Mouse (Mus musculus) midbrain, embryonic 14.5 days (tissue): ENCODE data around the gene Rnf181. TPM values are rescaled to one million over a fixed set of nuclear protein-coding genes. Genes with fewer than 3 reads are reported as not detected.

ENCODE experiments used
- ATAC-seq: fragments of 200-750 bp; cut with Nextera tagmentation; 2 replicates; pipeline ENCODE4 v1.8.0; 2017; ENCODE audit warnings: moderate number of reproducible peaks, moderate library complexity; ENCODE audit not compliant: low FRiP score, low TSS enrichment
- DNase-seq: peaks from one replicate; pipeline ENCODE4 v3.0.0-alpha.2; 2015
- H3K27ac ChIP-seq: fragments of 300-500 bp; sonication (generic); replicated peaks from 2 replicates; pipeline ENCODE4 v1.5.1; 2014; ENCODE audit warnings: mild to moderate bottlenecking, low read depth, low read length, moderate library complexity
- H3K27me3 ChIP-seq: fragments of 300-500 bp; sonication (generic); 2 replicates; pipeline ENCODE4 v1.6.1; 2014; ENCODE audit warnings: low read length, control low read depth, mixed read lengths; ENCODE audit not compliant: control insufficient read depth, insufficient read depth
- H3K36me3 ChIP-seq: fragments of 300-500 bp; sonication (generic); 2 replicates; pipeline ENCODE4 v1.6.1; 2014; ENCODE audit warnings: low read length, control low read depth; ENCODE audit not compliant: control insufficient read depth, insufficient read depth
- H3K4me1 ChIP-seq: fragments of 300-500 bp; sonication (generic); 2 replicates; pipeline ENCODE4 v1.6.1; 2014; ENCODE audit warnings: mild to moderate bottlenecking, antibody characterized with exemption, low read length, control low read depth; ENCODE audit not compliant: control insufficient read depth, insufficient read depth
- H3K4me2 ChIP-seq: fragments of 300-500 bp; sonication (generic); 2 replicates; pipeline ENCODE4 v1.6.1; 2014; ENCODE audit warnings: mild to moderate bottlenecking, low read length, moderate library complexity
- H3K4me3 ChIP-seq: fragments of 300-500 bp; sonication (generic); replicated peaks from 2 replicates; pipeline ENCODE4 v1.5.1; 2014; ENCODE audit warnings: low read depth, low read length
- H3K9ac ChIP-seq: fragments of 300-500 bp; sonication (generic); replicated peaks from 2 replicates; pipeline ENCODE4 v1.6.1; 2014; ENCODE audit warnings: mild to moderate bottlenecking, low read length, moderate library complexity
- H3K9me3 ChIP-seq: fragments of 300-500 bp; sonication (generic); 2 replicates; pipeline ENCODE4 v1.6.1; 2016; ENCODE audit warnings: low read length, control low read depth, mixed read lengths; ENCODE audit not compliant: control insufficient read depth
- WGBS: fragments of 180-500 bp; shearing (Covaris S2); extraction: QIAGEN DNeasy Blood & Tissue Kit; methylation state at CpG from one replicate; pipeline ENCODE4 v1.1.7; 2014; 5-methylcytosine and 5-hydroxymethylcytosine counted together
- polyA plus RNA-seq: library from polyadenylated mRNA; unstranded; fragments of >200 nt; fragmentation: Nextera tagmentation; extraction: Ambion mirVana; gene quantifications from 2 replicates; pipeline ENCODE4 v1.2.1, GENCODE M21; 2014

Rnf181 gene
- polyA plus RNA-seq, 1 experiment from 2014 or later: 122 TPM

DNA sequence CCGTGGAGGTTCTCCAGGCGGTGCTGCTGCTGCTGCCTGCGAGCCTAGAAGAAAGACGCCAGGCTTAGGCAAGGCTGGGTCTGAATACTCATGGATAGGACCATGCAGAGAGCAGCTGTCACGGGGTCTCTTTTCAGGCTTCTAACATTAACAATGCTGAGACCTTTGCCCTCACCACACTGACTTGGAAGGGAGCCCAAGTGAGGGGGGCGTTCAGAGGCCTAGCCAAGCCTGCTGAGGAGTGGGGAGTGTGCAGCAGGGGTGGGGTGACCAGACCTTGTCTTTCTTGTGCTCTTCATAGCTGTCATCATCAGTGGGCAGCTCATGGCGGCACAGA, 6.2 kb downstream of the Rnf181 start:
- no peak for DNase-seq
- no peak overlapping the region for H3K9ac ChIP-seq

GRCm38 (mm10) chr6:72359891-72360598, 6.7 kb downstream of the Rnf181 start:
- no peak overlapping the region for H3K9ac ChIP-seq
- H3K36me3 ChIP-seq: peaks cover 22% of the 10 kb centered on the region
- ATAC-seq (no peak), DNase-seq (no peak)
- H3K9me3 ChIP-seq: no peaks in the 10 kb centered on the region
- H3K27ac ChIP-seq: no peak overlapping the region
- no peak overlapping the region for H3K4me3 ChIP-seq
- WGBS: 88% methylated on average over 11 of the region's 11 CpGs
- no peak overlapping the region for H3K4me2 ChIP-seq
- H3K4me1 ChIP-seq: peaks cover 16% of the 10 kb centered on the region; the same call in 1 of the 2 replicates
- no peaks in the 10 kb centered on the region for H3K27me3 ChIP-seq

More for the DNA sequence above, 6.2 kb downstream of the Rnf181 start:
- H3K27ac ChIP-seq: no peak overlapping the region
- H3K27me3 ChIP-seq: no peaks in the 10 kb centered on the region
- no peak for ATAC-seq
- no peaks in the 10 kb centered on the region for H3K9me3 ChIP-seq
- peaks cover 22% of the 10 kb centered on the region for H3K36me3 ChIP-seq
- H3K4me3 ChIP-seq: no peak overlapping the region
- 70% methylated on average over 7 of the region's 7 CpGs for WGBS
- H3K4me1 ChIP-seq: peaks cover 16% of the 10 kb centered on the region; the same call in 1 of the 2 replicates
- no peak overlapping the region; the same call in 1 of the 2 replicates for H3K4me2 ChIP-seq

DNA sequence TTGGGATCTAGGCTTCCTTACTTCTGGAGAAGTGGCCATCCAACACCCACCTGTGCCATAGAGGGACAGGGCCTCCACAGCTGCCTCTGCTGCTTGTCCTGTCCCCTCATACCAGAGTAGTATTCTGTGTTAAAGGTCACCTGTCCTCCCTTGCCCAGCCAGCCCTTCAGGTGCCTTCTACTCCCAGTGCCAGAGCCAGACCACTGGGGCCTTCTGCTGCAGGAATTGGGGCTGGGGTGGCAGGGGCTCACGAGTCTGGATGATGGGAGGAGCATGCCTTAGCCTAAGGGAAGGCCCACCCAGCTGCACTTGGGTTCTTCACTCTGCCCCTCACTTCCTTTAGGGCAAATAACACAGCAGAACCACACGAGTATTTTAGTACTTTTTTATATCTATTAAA, 7.4 kb downstream of the Rnf181 start:
- DNase-seq (no peak), ATAC-seq (no peak)
- no peak overlapping the region for H3K27ac ChIP-seq
- no peaks in the 10 kb centered on the region for H3K9me3 ChIP-seq
- peaks cover 22% of the 10 kb centered on the region; the same call in 1 of the 2 replicates for H3K4me1 ChIP-seq
- no peaks in the 10 kb centered on the region for H3K27me3 ChIP-seq
- 89% methylated on average over 2 of the region's 2 CpGs for WGBS
- H3K9ac ChIP-seq: no peak overlapping the region
- H3K4me3 ChIP-seq: no peak overlapping the region
- no peak overlapping the region for H3K4me2 ChIP-seq
- peaks cover 22% of the 10 kb centered on the region for H3K36me3 ChIP-seq

DNA sequence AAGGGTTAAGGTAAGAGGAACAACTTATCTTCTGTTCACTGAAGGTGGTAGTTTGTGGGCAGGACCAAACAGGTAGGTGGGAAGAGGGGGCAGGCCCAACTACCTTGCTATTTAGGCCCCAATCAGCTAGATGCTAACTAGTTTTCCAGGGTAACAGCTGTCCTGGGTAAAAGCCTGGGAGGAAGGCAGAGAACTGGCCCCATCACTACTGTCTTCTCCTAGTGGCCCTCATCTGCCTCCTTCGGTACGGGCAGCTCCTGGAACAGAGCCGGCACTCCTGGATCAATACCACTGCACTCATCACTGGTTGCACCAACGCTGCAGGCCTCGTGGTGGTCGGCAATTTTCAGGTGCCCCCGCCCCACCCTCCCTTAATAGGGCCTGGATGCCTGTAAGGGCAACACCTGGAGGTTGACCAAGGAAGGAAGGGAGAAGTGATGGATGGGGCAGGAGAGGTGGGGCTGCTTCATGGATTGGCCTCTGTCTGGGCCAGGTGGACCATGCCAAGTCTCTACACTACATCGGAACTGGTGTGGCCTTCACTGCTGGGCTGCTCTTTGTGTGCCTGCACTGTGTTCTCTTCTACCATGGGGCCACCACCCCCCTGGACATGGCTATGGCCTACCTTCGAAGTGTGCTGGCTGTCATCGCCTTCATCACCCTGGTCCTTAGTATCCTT, 8.5 kb downstream of the Rnf181 start:
- H3K36me3 ChIP-seq: peaks cover 22% of the 10 kb centered on the region
- peaks cover 22% of the 10 kb centered on the region; the same call in 1 of the 2 replicates for H3K4me1 ChIP-seq
- no peak overlapping the region for H3K4me2 ChIP-seq
- DNase-seq (no peak), ATAC-seq (no peak)
- H3K9me3 ChIP-seq: no peaks in the 10 kb centered on the region
- H3K4me3 ChIP-seq: no peak overlapping the region
- no peak overlapping the region for H3K9ac ChIP-seq
- H3K27me3 ChIP-seq: no peaks in the 10 kb centered on the region
- 92% methylated on average over 10 of the region's 10 CpGs for WGBS
- H3K27ac ChIP-seq: no peak overlapping the region

- Histone ChIP-seq H3K4me1 (peaks cover 22% of the 10 kb centered on the region; the same call in 1 of the 2 replicates), H3K9ac (no peak overlapping the region), H3K27me3 (no peaks in the 10 kb centered on the region), H3K27ac (no peak overlapping the region), H3K4me3 (no peak overlapping the region), H3K4me2 (no peak overlapping the region), H3K9me3 (no peaks in the 10 kb centered on the region), H3K36me3 (peaks cover 24% of the 10 kb centered on the region)
- no peak for ATAC-seq
- WGBS: 83% methylated on average over 5 of the region's 5 CpGs
- no peak for DNase-seq
Measured at GRCm38 (mm10) chr6:72357164-72358079, 9.3 kb downstream of the Rnf181 start.

GRCm38 (mm10) chr6:72356001-72356532, 10.7 kb downstream of the Rnf181 start:
- Histone ChIP-seq H3K9ac (peak overlapping the region; percentile 68), H3K4me3 (peak overlapping the region; percentile 59), H3K36me3 (peaks cover 28% of the 10 kb centered on the region), H3K9me3 (no peaks in the 10 kb centered on the region), H3K4me1 (peaks cover 15% of the 10 kb centered on the region; the same call in 1 of the 2 replicates), H3K27me3 (no peaks in the 10 kb centered on the region), H3K4me2 (peak overlapping the region; percentile 59), H3K27ac (no peak overlapping the region)
- WGBS: 37% methylated on average over 8 of the region's 8 CpGs
- DNase-seq: no peak
- ATAC-seq: peak; percentile 2; the same call in 1 of the 2 replicates

GRCm38 (mm10) chr6:72355066-72355911, 11.5 kb downstream of the Rnf181 start, which contains the start of gene Tmem150a:
Tmem150a (plus strand) TSS chr6:72355447.
- under 1% methylated on average over 70 of the region's 71 CpGs for WGBS
- Histone ChIP-seq H3K4me3 (peak within 1 kb of the TSS; percentile 59), H3K4me2 (peak within 1 kb of the TSS; percentile 59), H3K27me3 (no peaks in the 10 kb centered on the region), H3K9ac (peak within 1 kb of the TSS; percentile 68), H3K36me3 (peaks cover 34% of the 10 kb centered on the region), H3K9me3 (no peaks in the 10 kb centered on the region), H3K4me1 (peaks cover 11% of the 10 kb centered on the region; the same call in 1 of the 2 replicates), H3K27ac (peak within 1 kb of the TSS; percentile 61)
- ATAC-seq (peak; percentile 87), DNase-seq (peak; percentile 87)
